Mouse (Mus musculus) forebrain, embryonic 11.5 days (tissue): ENCODE measurements around the gene Pfn1. TPM values are rescaled to one million over a fixed set of nuclear protein-coding genes. Genes with fewer than 3 reads are reported as not detected.

Source experiments
- ATAC-seq: fragments of 200-750 bp; cut with Nextera tagmentation; replicated peaks from 2 replicates; pipeline ENCODE4 v1.8.0; 2017; ENCODE audit warnings: moderate TSS enrichment; ENCODE audit not compliant: low FRiP score
- DNase-seq: peaks from one replicate; pipeline ENCODE4 v3.0.0-alpha.2; 2017; ENCODE audit warnings: low spot score
- H3K27ac ChIP-seq: fragments of 300-500 bp; sonication (generic); 2 replicates; pipeline ENCODE4 v1.5.1; 2014; ENCODE audit warnings: low read depth, low read length
- H3K27me3 ChIP-seq: fragments of 300-500 bp; sonication (generic); 2 replicates; pipeline ENCODE4 v1.6.1; 2014; ENCODE audit warnings: mild to moderate bottlenecking, low read length, mixed read lengths; ENCODE audit not compliant: control insufficient read depth, insufficient read depth
- H3K36me3 ChIP-seq: fragments of 300-500 bp; sonication (generic); 2 replicates; pipeline ENCODE4 v1.6.1; 2014; ENCODE audit warnings: mild to moderate bottlenecking, low read length, moderate library complexity, mixed read lengths; ENCODE audit not compliant: control insufficient read depth, insufficient read depth
- H3K4me1 ChIP-seq: fragments of 300-500 bp; sonication (generic); replicated peaks from 2 replicates; pipeline ENCODE4 v1.6.1; 2014; ENCODE audit warnings: low read length, mixed read lengths; ENCODE audit not compliant: control insufficient read depth, insufficient read depth
- H3K4me2 ChIP-seq: fragments of 300-500 bp; sonication (generic); 2 replicates; pipeline ENCODE4 v1.6.1; 2014; ENCODE audit warnings: low read depth, mild to moderate bottlenecking, low read length, moderate library complexity, mixed read lengths; ENCODE audit not compliant: severe bottlenecking
- H3K4me3 ChIP-seq: fragments of 300-500 bp; sonication (generic); 2 replicates; pipeline ENCODE4 v1.5.1; 2014; ENCODE audit warnings: low read depth, low read length
- H3K9ac ChIP-seq: fragments of 300-500 bp; sonication (generic); 2 replicates; pipeline ENCODE4 v1.6.1; 2014; ENCODE audit warnings: low read length
- H3K9me3 ChIP-seq: fragments of 300-500 bp; sonication (generic); 2 replicates; pipeline ENCODE4 v1.6.1; 2016; ENCODE audit warnings: low read length, mixed read lengths; ENCODE audit not compliant: control insufficient read depth
- WGBS: fragments of 180-500 bp; shearing (Covaris S2); extraction: QIAGEN DNeasy Blood & Tissue Kit; methylation state at CpG from one replicate; pipeline ENCODE4 v1.1.7; 2014; 5-methylcytosine and 5-hydroxymethylcytosine counted together
- polyA plus RNA-seq: library from polyadenylated mRNA; unstranded; fragments of >200 nt; fragmentation: Nextera tagmentation; extraction: Ambion mirVana; gene quantifications from 2 replicates; pipeline ENCODE4 v1.2.1, GENCODE M21; 2014

Pfn1 gene
- polyA plus RNA-seq: 1,387 and 1,399 TPM in 2 replicates

DNA sequence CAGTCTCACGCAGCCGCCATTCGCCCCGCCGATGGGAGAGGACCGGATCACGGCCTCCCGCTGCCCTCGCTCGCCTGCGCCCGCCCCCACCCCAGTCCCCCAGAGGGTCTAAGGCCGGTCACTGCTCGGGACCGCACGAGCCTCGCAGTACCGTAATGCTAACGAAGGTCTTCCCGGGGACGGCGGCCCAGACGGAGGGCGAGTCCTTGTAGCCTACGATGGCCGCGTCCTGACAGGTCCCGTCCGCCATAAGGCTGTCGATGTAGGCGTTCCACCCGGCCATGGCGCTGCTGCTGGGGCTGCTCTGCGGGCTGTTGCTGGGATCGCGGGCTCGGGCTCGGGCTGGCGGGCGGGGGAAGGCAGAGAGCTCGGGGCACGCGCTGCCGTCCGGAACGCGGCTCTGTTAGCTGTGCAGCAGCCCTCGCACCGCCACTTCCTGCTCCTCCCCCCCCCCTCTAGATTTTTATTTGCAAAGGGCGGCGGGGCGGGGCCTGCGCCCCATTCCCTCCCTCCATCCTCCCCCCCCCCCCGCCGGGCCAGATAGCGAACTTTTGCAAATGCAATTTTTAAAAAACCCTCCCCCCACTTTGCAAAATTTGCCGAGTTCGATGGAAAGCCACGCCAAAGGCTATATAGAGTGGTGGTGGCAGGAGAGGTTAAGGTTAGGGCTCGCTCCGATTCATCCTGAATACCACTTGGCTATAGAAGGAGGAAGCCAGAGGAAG lies at the start of gene Pfn1:
Pfn1 (minus strand) TSS at position 447 of the 725 bp plus-strand sequence.
- Histone ChIP-seq H3K27me3 (no peaks in the 10 kb centered on the region), H3K27ac (peak within 1 kb of the TSS; percentile 94), H3K36me3 (peaks cover 18% of the 10 kb centered on the region), H3K9me3 (no peaks in the 10 kb centered on the region), H3K4me1 (peaks cover 29% of the 10 kb centered on the region), H3K9ac (peak within 1 kb of the TSS; percentile 98), H3K4me2 (peak within 1 kb of the TSS; percentile 97), H3K4me3 (peak within 1 kb of the TSS; percentile 99)
- DNase-seq: peak; percentile 92
- ATAC-seq: peak; percentile 38
- WGBS: under 1% methylated on average over 57 of the region's 61 CpGs

DNA sequence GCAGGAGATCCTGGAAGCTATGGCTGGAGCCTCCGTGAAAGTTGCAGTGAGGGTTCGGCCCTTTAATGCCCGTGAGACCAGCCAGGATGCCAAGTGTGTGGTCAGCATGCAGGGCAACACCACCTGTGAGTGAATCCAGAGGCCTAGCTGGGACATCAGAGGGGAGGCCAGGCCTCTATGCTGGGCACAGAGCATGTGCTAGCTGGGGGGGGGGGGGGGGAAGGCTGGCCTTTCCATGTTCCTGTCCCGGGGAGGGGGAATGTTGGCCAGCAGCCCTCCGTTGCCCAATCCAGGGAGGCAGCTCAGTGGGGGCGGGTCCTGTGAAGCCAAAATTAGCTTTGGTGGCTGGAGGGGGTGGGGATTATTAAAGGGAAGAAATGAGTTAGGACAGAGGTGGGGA lies 48.3 kb upstream of the Pfn1 start:
- peaks cover 9% of the 10 kb centered on the region; the same call in 1 of the 2 replicates for H3K4me1 ChIP-seq
- H3K4me3 ChIP-seq: no peak overlapping the region
- H3K27ac ChIP-seq: no peak overlapping the region
- 73% methylated on average over 6 of the region's 6 CpGs for WGBS
- H3K27me3 ChIP-seq: no peaks in the 10 kb centered on the region
- H3K36me3 ChIP-seq: peaks cover 8% of the 10 kb centered on the region; the same call in 1 of the 2 replicates
- ATAC-seq (no peak), DNase-seq (no peak)
- no peak overlapping the region for H3K9ac ChIP-seq
- no peak overlapping the region for H3K4me2 ChIP-seq
- H3K9me3 ChIP-seq: no peaks in the 10 kb centered on the region

DNA sequence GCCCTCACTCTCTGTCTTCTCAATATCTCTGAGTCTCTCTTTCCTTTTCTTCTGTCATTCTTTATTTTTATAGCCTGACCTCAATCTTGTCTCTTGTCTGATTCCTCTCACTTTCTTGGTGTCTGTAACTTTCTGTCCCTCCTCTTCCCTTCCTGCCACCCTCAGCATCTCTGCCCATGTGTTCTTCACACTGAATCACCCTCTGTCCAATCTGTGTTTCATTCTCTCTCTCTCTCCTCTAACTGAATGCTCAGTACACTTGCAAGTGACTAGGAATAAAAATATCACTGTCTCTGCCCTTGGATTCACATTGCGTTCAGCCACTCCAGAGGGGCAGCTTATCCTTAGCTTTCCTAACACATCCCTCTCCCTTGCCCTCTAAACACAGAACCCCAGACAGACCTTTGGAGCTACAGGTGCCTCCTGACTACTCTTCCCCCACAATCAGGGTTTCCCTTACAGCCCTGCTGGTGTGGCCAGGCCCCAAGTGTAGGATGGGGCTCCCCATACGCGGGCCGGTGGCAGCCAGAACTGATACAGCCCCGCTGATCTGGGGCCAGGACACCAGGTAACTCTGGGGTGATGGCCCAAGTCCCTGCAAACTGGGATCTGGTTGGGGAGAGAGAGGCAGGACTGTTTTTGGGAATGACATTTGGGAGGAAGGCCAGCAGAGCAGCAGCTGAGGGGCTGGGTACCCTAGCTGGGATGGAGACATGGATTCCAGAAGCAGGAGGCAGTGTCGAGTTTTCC lies 47.7 kb upstream of the Pfn1 start:
- H3K27me3 ChIP-seq: no peaks in the 10 kb centered on the region
- 84% methylated on average over 6 of the region's 6 CpGs for WGBS
- no peak overlapping the region for H3K4me3 ChIP-seq
- DNase-seq: peak; percentile 39
- H3K9ac ChIP-seq: no peak overlapping the region
- no peaks in the 10 kb centered on the region for H3K9me3 ChIP-seq
- ATAC-seq: no peak
- peaks cover 8% of the 10 kb centered on the region; the same call in 1 of the 2 replicates for H3K36me3 ChIP-seq
- no peak overlapping the region for H3K27ac ChIP-seq
- H3K4me2 ChIP-seq: peak overlapping the region; percentile 76; the same call in 1 of the 2 replicates
- H3K4me1 ChIP-seq: peaks cover 9% of the 10 kb centered on the region; the same call in 1 of the 2 replicates

DNA sequence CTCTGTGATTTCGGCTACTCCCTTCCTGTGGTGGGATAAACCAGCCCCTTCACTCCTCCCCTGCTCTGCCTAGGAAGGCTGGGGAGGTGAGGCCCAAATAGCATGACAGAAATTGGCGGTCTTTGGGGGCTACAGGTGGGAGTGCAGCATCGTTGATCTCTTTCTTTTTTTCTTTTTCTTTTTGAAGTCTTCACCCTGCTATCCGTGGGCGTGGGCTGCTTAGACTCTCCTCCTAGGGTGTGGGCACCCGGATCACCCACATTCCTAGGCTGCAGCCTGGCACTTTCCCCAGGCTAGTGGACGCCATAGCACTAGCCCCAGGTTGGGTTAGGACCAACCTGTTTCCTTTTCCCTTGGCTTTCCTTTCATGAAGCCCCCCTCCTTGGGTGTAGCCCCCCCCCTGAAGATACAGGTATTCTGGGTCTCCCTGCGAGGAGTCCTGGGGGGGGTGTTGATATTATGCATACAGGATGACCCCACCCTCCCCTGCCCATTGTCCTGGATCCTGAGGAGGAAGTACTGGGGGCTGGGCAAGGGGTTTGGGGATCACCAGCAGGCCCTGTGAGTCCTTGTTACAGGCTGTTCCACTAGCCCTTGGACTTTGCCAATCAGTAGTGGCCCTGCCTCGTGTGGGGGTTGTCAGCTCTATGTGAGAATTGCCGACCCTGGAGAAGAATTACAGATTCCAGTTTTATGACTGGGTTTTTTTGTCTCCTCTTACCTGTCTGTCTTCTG lies 46.9 kb upstream of the Pfn1 start:
- no peaks in the 10 kb centered on the region for H3K9me3 ChIP-seq
- H3K27ac ChIP-seq: no peak overlapping the region
- no peak for ATAC-seq
- 7% methylated on average over 10 of the region's 10 CpGs for WGBS
- peaks cover 9% of the 10 kb centered on the region; the same call in 1 of the 2 replicates for H3K4me1 ChIP-seq
- DNase-seq: peak; percentile 41
- peak overlapping the region; percentile 86 for H3K9ac ChIP-seq
- H3K4me3 ChIP-seq: peak overlapping the region; percentile 91
- no peaks in the 10 kb centered on the region for H3K27me3 ChIP-seq
- peaks cover 4% of the 10 kb centered on the region; the same call in 1 of the 2 replicates for H3K36me3 ChIP-seq
- H3K4me2 ChIP-seq: peak overlapping the region; percentile 76

DNA sequence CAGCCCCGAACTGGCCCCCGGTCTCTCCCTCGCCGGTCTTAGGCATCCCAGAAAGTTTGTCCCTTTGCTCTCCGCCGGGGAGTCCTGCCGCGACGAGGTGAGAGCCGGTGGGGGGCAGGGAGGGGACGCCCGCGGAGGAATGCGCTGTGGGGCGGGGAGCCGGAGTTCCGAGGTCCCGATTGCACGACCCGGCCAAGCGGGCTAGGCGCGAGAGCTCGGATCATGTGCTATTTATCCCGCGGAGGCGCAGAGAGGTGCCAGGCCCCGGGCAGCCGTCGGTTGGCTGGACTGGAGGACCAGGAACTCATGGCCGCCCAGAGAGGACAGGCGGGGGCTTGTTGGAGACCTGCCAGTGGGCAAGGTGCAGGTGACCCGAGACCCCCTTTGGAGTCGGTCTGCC lies 46.2 kb upstream of the Pfn1 start:
- peaks cover 9% of the 10 kb centered on the region; the same call in 1 of the 2 replicates for H3K4me1 ChIP-seq
- H3K36me3 ChIP-seq: peaks cover 4% of the 10 kb centered on the region; the same call in 1 of the 2 replicates
- no peaks in the 10 kb centered on the region for H3K9me3 ChIP-seq
- DNase-seq (peak; percentile 78), ATAC-seq (peak; percentile 32)
- H3K27me3 ChIP-seq: no peaks in the 10 kb centered on the region
- 1% methylated on average over 34 of the region's 34 CpGs for WGBS
- peak overlapping the region; percentile 86 for H3K9ac ChIP-seq
- H3K4me2 ChIP-seq: peak overlapping the region; percentile 76
- H3K27ac ChIP-seq: peak overlapping the region; percentile 70
- peak overlapping the region; percentile 91 for H3K4me3 ChIP-seq

DNA sequence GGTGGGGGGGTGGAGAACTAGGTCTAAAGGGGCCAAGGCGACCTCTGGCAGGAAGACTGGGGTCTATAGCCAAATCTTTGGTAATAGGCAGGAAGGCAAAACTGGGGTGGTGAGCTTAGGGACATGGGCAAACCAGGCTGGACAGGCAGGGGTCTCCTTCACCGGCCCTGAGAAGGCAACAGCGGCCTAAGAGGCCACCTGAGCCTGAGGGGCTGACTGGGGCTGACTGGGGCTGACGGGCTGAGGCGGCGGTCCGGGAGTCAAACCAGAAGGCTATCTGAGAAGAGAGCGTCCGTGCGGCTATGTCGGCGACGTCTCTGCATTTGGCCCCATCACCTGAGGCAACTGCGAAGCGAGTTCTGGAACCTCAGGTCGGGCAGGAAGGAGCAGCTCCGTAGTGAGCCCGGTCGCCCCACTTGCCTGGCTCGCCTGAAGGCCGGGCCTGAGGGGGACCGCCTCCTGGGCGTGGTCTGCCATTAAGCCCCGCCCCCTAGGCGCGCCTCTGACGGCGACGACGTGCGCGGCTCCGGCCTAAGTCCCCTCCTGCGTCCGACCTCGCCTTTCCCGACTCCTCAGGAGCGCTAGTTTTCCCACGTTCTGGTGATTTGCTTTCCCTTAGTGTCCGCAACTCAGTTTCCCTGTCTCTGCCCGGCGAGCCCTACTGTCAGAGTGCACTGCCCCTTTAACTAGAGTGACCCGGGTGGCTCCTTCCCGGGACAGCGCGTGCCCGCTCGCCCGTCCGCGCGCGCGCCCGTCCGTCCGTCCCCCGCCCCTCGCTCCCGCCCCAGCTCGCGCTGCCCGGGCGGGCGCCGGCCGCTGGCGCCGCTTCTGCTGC lies 45.5 kb upstream of the Pfn1 start, which contains the start of the genes Inca1 and Kif1c:
Inca1 (minus strand) TSS at position 434 of the 835 bp plus-strand sequence.
Kif1c (plus strand) TSS at position 827 of the 835 bp plus-strand sequence.
- peak; percentile 96 for DNase-seq
- Histone ChIP-seq H3K9me3 (no peaks in the 10 kb centered on the region), H3K27ac (peak within 1 kb of the TSS; percentile 70), H3K4me3 (peak within 1 kb of the TSS; percentile 91), H3K4me2 (peak within 1 kb of the TSS; percentile 76), H3K9ac (peak within 1 kb of the TSS; percentile 86), H3K27me3 (no peaks in the 10 kb centered on the region), H3K4me1 (peaks cover 9% of the 10 kb centered on the region; the same call in 1 of the 2 replicates), H3K36me3 (peaks cover 2% of the 10 kb centered on the region; the same call in 1 of the 2 replicates)
- ATAC-seq: peak; percentile 93
- WGBS: 1% methylated on average over 69 of the region's 69 CpGs

DNA sequence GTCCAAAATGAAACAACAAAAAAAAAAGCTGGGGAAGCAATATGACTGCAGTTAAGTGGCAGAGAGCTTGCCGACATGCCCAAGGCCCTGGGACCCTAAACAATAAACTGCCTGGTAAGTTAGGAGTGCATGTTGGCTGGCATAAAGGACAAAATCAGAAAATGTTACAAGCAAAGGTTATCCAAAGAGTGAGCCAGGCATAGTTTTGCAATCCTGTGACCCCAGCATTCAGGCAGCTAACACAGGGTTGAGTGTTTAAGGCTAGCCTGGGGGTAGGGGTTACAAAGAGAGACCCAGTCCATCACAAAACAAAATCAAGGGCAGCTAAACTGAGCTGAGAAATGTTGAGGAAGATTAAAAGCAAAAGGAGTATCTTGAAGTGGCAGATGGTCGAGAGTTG lies 44.6 kb upstream of the Pfn1 start:
- Histone ChIP-seq H3K4me3 (no peak overlapping the region), H3K36me3 (no peaks in the 10 kb centered on the region; the same call in 1 of the 2 replicates), H3K27me3 (no peaks in the 10 kb centered on the region), H3K9me3 (no peaks in the 10 kb centered on the region), H3K27ac (no peak overlapping the region), H3K4me1 (peaks cover 9% of the 10 kb centered on the region; the same call in 1 of the 2 replicates), H3K4me2 (no peak overlapping the region), H3K9ac (no peak overlapping the region)
- DNase-seq (peak; percentile 10), ATAC-seq (no peak)
- WGBS: 75% methylated on average over 2 of the region's 2 CpGs
